Comparison of ENCODE assay signal across 27 mouse cellular contexts in the genomic region with DNA sequence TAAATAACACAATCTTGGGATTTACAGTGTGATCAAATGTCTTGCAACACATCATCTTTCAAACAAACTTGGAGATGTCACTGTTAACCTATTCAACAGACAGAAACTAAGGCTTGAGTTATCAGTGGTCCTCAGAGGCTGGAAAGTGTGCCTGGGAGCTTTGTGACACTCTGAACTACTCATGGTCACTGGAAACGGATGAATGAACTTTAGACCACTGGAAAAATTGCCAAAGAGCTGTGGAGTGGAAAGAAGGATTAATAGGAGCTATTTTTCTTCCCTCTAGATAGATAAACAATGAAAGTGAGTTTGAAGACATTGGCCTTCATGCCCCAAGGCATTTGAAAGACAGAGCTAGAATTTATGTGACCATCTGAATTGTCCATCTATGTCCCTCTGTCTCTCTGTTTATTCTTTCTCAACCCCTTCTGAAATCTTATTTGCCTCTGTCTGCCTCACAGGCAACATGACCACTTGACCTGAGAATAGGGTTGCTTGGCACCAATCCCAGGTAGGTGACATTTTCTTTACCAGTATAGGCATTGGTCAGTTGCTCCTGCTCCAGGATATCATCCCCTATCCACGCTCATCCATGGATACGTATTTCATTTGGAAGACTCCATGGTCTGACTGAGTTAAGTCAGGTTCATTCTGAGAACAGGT. TPM values are rescaled to one million over a fixed set of nuclear protein-coding genes. Genes with fewer than 3 reads are reported as not detected.
"Had no signal": no experiment of that assay in that cellular context is flagged by ENCODE, and none has a peak within 500 bp of the region (broad histone marks: within the 10 kb centered on the region; RNA-seq: fewer than 3 reads in every experiment).

No protein-coding gene starts in this region.

- DNase-seq: layer of hippocampus, postnatal 36 days; liver, embryonic 13.5 days; right cerebral cortex, adult 18-20 months; right cerebral cortex, postnatal 14 days; right cerebral cortex, postnatal 4 days; thymus, adult 2 months; thymus, postnatal 14 days; thymus, postnatal 4 days had no signal

- H3K36me3 ChIP-seq: liver, embryonic 13.5 days; lung, embryonic 15.5 days; midbrain, embryonic 12.5 days; midbrain, embryonic 15.5 days; neural tube, embryonic 12.5 days; neural tube, embryonic 15.5 days had no signal

- H3K27ac ChIP-seq: left cerebral cortex, adult 2 months; liver, embryonic 13.5 days; lung, embryonic 15.5 days; macrophage; midbrain, embryonic 12.5 days; midbrain, embryonic 15.5 days; neural tube, embryonic 12.5 days; neural tube, embryonic 15.5 days; stomach, postnatal 0 days had no signal

- H3K27me3 ChIP-seq: liver, embryonic 13.5 days; lung, embryonic 15.5 days; midbrain, embryonic 12.5 days; midbrain, embryonic 15.5 days; neural tube, embryonic 12.5 days; neural tube, embryonic 15.5 days had no signal

- H3K9ac ChIP-seq: liver, embryonic 13.5 days; lung, embryonic 15.5 days; midbrain, embryonic 12.5 days; midbrain, embryonic 15.5 days; neural tube, embryonic 12.5 days; neural tube, embryonic 15.5 days had no signal

- H3K4me1 ChIP-seq: liver, embryonic 13.5 days; lung, embryonic 15.5 days; midbrain, embryonic 12.5 days; midbrain, embryonic 15.5 days; neural tube, embryonic 12.5 days; neural tube, embryonic 15.5 days had no signal

- H3K4me3 ChIP-seq: left cerebral cortex, adult 2 months; liver, embryonic 13.5 days; lung, embryonic 15.5 days; midbrain, embryonic 12.5 days; midbrain, embryonic 15.5 days; neural tube, embryonic 12.5 days; neural tube, embryonic 15.5 days had no signal

RNA-seq across cellular contexts. Expression of a gene that starts 5.8 kb away (rescaled TPM):
- total RNA-seq: layer of hippocampus, adult 8-10 months; layer of hippocampus, postnatal 10 days; layer of hippocampus, postnatal 36 days; left cerebral cortex, adult 2 months; left cerebral cortex, postnatal 10 days; left cerebral cortex, postnatal 36 days; megakaryocyte, adult 5-6 weeks had no signal
- polyA plus RNA-seq: intestine, embryonic 14.5 days; intestine, postnatal 0 days; limb, embryonic 11.5 days; limb, embryonic 14.5 days; liver, embryonic 13.5 days; liver, embryonic 16.5 days; macrophage; midbrain, embryonic 12.5 days; midbrain, embryonic 15.5 days; neural tube, embryonic 12.5 days; neural tube, embryonic 15.5 days; stomach, embryonic 14.5 days; stomach, postnatal 0 days had no signal

RNA-seq across cellular contexts. Expression of a gene that starts 36.6 kb away (rescaled TPM):
- total RNA-seq: layer of hippocampus, postnatal 10 days; layer of hippocampus, postnatal 36 days; left cerebral cortex, adult 2 months; left cerebral cortex, postnatal 10 days; left cerebral cortex, postnatal 36 days; megakaryocyte, adult 5-6 weeks had no signal
- polyA plus RNA-seq: intestine, embryonic 14.5 days; intestine, postnatal 0 days; limb, embryonic 11.5 days; limb, embryonic 14.5 days; liver, embryonic 13.5 days; liver, embryonic 16.5 days; lung, embryonic 15.5 days; macrophage; midbrain, embryonic 12.5 days; midbrain, embryonic 15.5 days; stomach, embryonic 14.5 days; stomach, postnatal 0 days; thymus, adult 2 months had no signal

RNA-seq across cellular contexts. Expression of a gene that starts 40.7 kb away (rescaled TPM):
- total RNA-seq: megakaryocyte, adult 5-6 weeks had no signal
- polyA plus RNA-seq: intestine, embryonic 14.5 days; intestine, postnatal 0 days; limb, embryonic 11.5 days; limb, embryonic 14.5 days; liver, embryonic 13.5 days; lung, embryonic 15.5 days; macrophage; midbrain, embryonic 12.5 days; midbrain, embryonic 15.5 days; neural tube, embryonic 12.5 days; stomach, embryonic 14.5 days had no signal

RNA-seq across cellular contexts. Expression of a gene that starts 46.9 kb away (rescaled TPM):
- total RNA-seq: layer of hippocampus, adult 8-10 months; layer of hippocampus, postnatal 10 days; layer of hippocampus, postnatal 36 days; left cerebral cortex, adult 2 months; left cerebral cortex, postnatal 10 days; left cerebral cortex, postnatal 36 days; megakaryocyte, adult 5-6 weeks had no signal
- polyA plus RNA-seq: intestine, embryonic 14.5 days; intestine, postnatal 0 days; limb, embryonic 11.5 days; macrophage; midbrain, embryonic 12.5 days; midbrain, embryonic 15.5 days; neural tube, embryonic 12.5 days; neural tube, embryonic 15.5 days; stomach, embryonic 14.5 days had no signal
